Mouse (Mus musculus) neutrophil, adult 83 days (primary cell): ENCODE measurements around the gene Ints11. TPM values are rescaled to one million over a fixed set of nuclear protein-coding genes. Genes with fewer than 3 reads are reported as not detected.

Source experiments
- total RNA-seq, 2 experiments: library from RNA; stranded (reverse); gene quantifications; one replicate each; pipeline ENCODE4 v1.2.4; 2023

Gene Ints11
- total RNA-seq = 10 to 100 TPM; 35.3 to 37.1 TPM

DNA sequence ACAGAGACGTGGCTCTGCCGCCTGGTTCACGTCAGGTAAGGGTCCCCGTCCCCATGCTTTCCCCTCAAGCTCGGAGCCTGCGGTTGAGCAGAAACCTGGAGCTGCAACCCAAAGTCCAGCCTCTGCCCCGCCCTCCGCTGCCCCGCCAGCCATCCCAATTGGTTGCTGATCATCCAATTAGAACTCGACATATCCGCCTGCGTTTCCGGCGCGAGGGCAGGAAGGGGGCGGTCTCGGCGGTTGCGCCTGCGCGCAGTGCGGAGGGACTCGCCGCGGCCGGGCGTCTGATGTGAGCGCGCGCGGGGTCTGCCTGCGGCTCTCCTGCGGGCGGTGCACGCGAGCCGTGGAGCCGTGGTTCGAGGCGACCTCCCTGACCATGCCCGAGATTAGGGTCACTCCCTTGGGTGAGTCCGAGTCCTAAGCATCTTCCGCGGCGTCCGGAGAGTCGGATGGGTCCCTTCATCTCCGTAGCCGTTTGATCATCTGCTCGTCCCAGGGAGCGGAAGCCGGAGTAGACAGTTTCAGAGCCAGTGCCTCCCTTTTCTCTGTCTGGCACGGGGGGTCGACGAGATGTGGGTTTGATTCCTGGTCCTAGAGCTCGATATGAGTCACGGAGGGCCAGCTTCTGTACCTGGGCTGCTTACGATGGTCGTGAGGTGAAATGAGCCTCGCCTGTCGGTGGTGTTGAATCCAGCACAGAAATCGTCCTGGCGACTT, at the start of gene Ints11, which contains the start of gene Cptp:
Gene Ints11, plus strand, starts transcription at position 230 of the 717 bp plus-strand sequence.
Gene Cptp, minus strand, starts transcription at position 124 of the 717 bp plus-strand sequence.

GRCm38 (mm10) chr4:155831205-155831766, 38.1 kb upstream of the Ints11 start, which contains the start of gene Aurkaip1:
Aurkaip1 (plus strand) TSS chr4:155831272.

GRCm38 (mm10) chr4:155839483-155839910, 29.8 kb upstream of the Ints11 start, which contains the start of gene Mxra8:
Mxra8 (plus strand) TSS chr4:155839680.

DNA sequence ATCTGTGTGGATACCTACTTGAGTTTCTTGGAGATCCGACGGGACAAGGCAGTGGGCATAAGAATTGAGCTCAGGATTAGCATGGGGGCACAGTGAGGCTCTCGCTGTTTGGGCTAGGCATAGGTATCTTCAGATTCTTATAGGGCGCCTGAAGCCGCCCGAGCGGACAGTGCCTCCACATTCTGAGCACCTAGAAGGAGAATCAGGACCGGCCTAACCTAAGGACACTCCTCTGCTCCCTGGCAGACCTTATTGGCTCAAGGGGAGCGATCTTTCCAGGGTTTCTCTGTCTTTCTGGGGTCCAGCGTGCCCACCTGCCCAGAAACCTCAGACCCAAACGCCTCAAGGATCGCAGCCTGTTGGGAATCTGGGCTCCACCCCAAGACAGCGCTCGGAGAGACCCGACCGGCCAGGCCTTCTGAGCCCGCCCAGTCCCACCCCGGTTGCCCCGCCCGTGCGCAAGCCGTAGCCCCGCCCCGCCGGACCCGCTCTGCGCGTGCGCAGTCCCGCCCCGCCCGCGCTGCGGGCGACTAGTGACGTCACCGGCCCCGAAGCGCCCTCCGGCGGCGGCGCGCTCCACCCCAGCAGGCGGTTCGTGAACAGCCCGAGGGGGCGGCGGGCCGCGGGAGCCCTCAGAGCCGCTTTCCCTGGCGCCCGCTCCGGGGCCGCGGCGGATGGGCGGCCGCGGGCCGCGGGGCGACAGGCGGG, 22.3 kb upstream of the Ints11 start, which contains the start of gene Dvl1:
Gene Dvl1, plus strand, starts transcription at position 532 of the 708 bp plus-strand sequence.

DNA sequence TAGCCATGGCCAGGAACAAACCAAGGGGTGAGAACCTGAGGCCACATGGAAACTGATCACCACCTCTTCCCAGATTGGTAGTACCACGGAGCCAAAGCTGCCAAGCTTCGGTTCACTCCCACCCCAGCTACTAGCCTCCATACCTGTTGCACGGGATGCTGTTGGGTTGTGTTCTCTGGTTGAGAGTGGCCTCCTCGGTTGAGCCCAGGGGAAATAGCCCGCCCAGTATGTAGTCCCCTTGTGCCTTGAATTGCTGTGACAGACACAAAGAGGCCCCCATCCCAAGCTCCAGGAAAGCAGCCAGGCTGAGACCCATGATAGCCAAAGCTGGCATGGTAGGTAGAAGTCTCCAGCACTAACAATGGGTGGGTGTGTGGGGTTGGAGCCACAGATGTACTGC, 6.3 kb upstream of the Ints11 start, which contains the start of gene Tas1r3:
Gene Tas1r3, minus strand, starts transcription at position 362 of the 400 bp plus-strand sequence.

GRCm38 (mm10) chr4:155891551-155892001, 22.2 kb downstream of the Ints11 start, which contains the start of the genes Pusl1 and Acap3:
Pusl1 (minus strand) TSS chr4:155891781.
Acap3 (plus strand) TSS chr4:155891822.

Other genes starting within 250 kb of the Ints11 start
- 100 to 1,000 TPM; 112 to 122 TPM for gene Cdk11b, start 244.7 kb upstream of the Ints11 start, total RNA-seq
- gene Gm10563, start 224.1 kb upstream of the Ints11 start, total RNA-seq = not detected
- gene Mmp23, start 216.2 kb upstream of the Ints11 start, total RNA-seq = under 1 TPM; 0.39 to 0.75 TPM
- gene Mib2, start 200.3 kb upstream of the Ints11 start, total RNA-seq = 10 to 100 TPM; 36.8 TPM
- gene Fndc10, start 175.2 kb upstream of the Ints11 start, total RNA-seq = under 1 TPM; 0.49 to 0.57 TPM
- 10 to 100 TPM; 87.7 to 96.0 TPM for gene Ssu72, start 164.7 kb upstream of the Ints11 start, total RNA-seq
- under 1 TPM; 0.18 to 0.20 TPM for gene Tmem240, start 134.7 kb upstream of the Ints11 start, total RNA-seq
- gene Atad3a, start 108.5 kb upstream of the Ints11 start, total RNA-seq = 10 to 100 TPM; 14.9 to 15.3 TPM
- under 1 TPM; 0.09 to 0.11 TPM for gene Vwa1, start 94.8 kb upstream of the Ints11 start, total RNA-seq
- not detected for gene Tmem88b, start 83.7 kb upstream of the Ints11 start, total RNA-seq
- gene Ankrd65, start 79.1 kb upstream of the Ints11 start, total RNA-seq = not detected
- 10 to 100 TPM; 47.8 to 55.1 TPM for gene Mrpl20, start 66.7 kb upstream of the Ints11 start, total RNA-seq
- 100 to 1,000 TPM; 114 to 134 TPM for gene Ccnl2, start 57.1 kb upstream of the Ints11 start, total RNA-seq
- 10 to 100 TPM; 81.9 to 91.0 TPM for gene Aurkaip1, start 38.3 kb upstream of the Ints11 start, total RNA-seq
- 1 to 10 TPM in 1 of 2 experiments, under 1 TPM in 1; 0.57 to 1.3 TPM for gene Mxra8, start 29.9 kb upstream of the Ints11 start, total RNA-seq
- 10 to 100 TPM; 43.2 to 47.3 TPM for gene Dvl1, start 22.1 kb upstream of the Ints11 start, total RNA-seq
- gene Tas1r3, start 6.2 kb upstream of the Ints11 start, total RNA-seq = 1 to 10 TPM; 2.5 to 2.7 TPM
- 10 to 100 TPM; 17.2 to 22.4 TPM for gene Cptp, start 106 bp upstream of the Ints11 start, total RNA-seq
- 10 to 100 TPM; 10.8 to 11.2 TPM for gene Pusl1, start 22.2 kb downstream of the Ints11 start, total RNA-seq
- gene Acap3, start 22.3 kb downstream of the Ints11 start, total RNA-seq = 10 to 100 TPM; 59.6 to 69.9 TPM
- 10 to 100 TPM; 59.5 to 79.0 TPM for gene Ube2j2, start 74.3 kb downstream of the Ints11 start, total RNA-seq
- gene C1qtnf12, start 92.8 kb downstream of the Ints11 start, total RNA-seq = 10 to 100 TPM; 30.9 to 60.7 TPM
- 1 to 10 TPM; 2.5 TPM for gene B3galt6, start 123.1 kb downstream of the Ints11 start, total RNA-seq
- gene Sdf4, start 123.3 kb downstream of the Ints11 start, total RNA-seq = 100 to 1,000 TPM; 107 to 110 TPM
- 1 to 10 TPM; 1.5 to 2.8 TPM for gene Tnfrsf4, start 144.3 kb downstream of the Ints11 start, total RNA-seq
- 1 to 10 TPM; 3.2 to 4.0 TPM for gene Tnfrsf18, start 156.6 kb downstream of the Ints11 start, total RNA-seq
- gene Ttll10, start 189.9 kb downstream of the Ints11 start, total RNA-seq = not detected
- gene 9430015G10Rik, start 240.4 kb downstream of the Ints11 start, total RNA-seq = 10 to 100 TPM; 16.1 to 18.7 TPM